Mouse (Mus musculus): ENCODE results near the gene Ube2j2.

- TF ChIP-seq CTCF (IDR thresholded peaks at IDR 0.05; ENCODE audit: low read depth) (no peak), EP300 (IDR thresholded peaks at IDR 0.05; ENCODE audit: low read depth) (no peak)
These were observed 50.0 kb downstream of the Ube2j2 start for GRCm38 (mm10) chr4:155993606-155994005.
